Mouse (Mus musculus): ENCODE results near the gene Gas7.
A peak's percentile ranks its signal among the peaks of the same experiment; 100 is the strongest.

Gene Gas7

GRCm38 (mm10) chr11:67454874-67455526 is at the start of gene Gas7:
Gene Gas7 (plus strand): TSS chr11:67455437.
- DNase-seq (ENCODE audit: low spot score in 2 of 2): peak in 1 of 2 experiments; percentile 28

DNA sequence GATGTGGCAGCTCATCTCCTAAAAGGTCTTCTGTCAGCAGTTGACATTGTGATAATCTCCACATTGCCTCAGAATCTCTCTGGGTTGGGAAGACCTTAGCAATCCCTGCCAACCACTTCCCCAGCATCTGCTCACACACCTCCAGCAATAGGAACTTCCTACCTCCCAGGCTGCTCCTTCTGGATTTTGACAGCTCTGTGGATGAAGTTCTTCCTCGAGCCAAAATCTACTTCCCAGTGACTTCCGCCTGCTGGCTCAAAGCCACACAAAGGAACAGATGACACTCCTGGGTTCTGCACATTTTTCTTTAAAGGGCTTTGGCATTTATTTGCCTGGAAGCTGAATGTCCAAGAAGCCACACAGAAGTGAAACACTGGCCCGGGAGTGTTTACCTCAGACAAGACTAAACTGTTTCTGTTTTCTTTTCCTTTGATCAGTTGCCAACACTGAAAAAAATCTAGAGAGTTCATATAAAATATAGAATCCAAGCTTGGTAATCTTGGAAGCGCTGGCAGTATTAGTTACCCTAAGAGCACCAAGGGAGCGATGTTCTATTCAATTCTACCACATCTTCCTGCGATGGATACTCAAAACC is 40.8 kb upstream of the Gas7 start:
- peak in 1 of 2 experiments; percentile 6 for DNase-seq (ENCODE audit: low spot score in 2 of 2)

GRCm38 (mm10) chr11:67423575-67423974 is 31.7 kb upstream of the Gas7 start:
- no peak for DNase-seq (ENCODE audit: low spot score in 2 of 2)

- DNase-seq (ENCODE audit: low spot score in 2 of 2): peak in 1 of 2 experiments; percentile 9
These were observed 27.0 kb upstream of the Gas7 start for GRCm38 (mm10) chr11:67428196-67428595.

- no peak for DNase-seq (ENCODE audit: low spot score in 2 of 2)
These were observed 25.4 kb upstream of the Gas7 start for GRCm38 (mm10) chr11:67429836-67430235.

- no peak for DNase-seq (ENCODE audit: low spot score in 2 of 2)
These were observed 24.1 kb upstream of the Gas7 start for GRCm38 (mm10) chr11:67431116-67431645.

- no peak for DNase-seq (ENCODE audit: low spot score in 2 of 2)
These were observed 23.4 kb upstream of the Gas7 start for GRCm38 (mm10) chr11:67431864-67432263.

DNA sequence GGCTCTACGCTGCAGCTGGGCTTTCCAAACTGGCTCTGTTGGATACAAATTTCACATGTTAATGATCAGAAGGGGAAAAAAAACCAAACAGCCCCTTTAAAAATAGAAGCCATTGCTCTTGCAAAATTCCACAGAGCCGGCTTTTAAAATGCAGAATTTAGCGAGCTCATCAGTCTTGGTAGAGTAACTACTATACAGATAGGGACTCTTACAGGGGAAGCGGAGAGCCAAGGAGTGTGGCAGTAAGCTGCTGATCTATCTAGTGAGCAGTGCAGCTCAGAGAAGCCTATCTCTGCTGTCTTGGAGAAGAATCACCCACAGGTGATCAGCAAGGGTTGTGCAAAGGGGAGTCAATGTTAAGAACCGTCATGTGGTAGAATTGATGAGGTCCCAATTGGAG is 21.5 kb upstream of the Gas7 start:
- DNase-seq (ENCODE audit: low spot score in 2 of 2): no peak

DNA sequence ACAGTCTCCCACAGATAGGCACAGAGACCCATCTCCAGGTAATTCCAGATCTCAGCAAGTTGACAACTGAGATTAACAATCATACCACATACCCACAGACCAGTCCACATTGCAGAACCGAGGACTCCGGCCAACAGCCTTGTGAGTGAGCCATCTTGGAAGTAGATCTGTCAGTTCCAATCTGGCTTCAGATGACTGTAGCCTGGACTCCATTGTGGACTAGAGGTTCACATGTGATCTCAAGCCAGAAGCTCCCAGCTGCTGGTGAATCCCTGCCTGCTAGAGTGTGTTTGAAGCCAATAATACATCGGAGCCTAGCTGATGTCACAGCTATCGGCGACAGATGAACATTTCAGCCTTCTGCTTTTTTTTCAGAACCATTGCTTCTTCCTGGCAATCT is 16.5 kb upstream of the Gas7 start:
- DNase-seq (ENCODE audit: low spot score in 2 of 2): no peak

GRCm38 (mm10) chr11:67445058-67445825 is 10.0 kb upstream of the Gas7 start:
- DNase-seq (ENCODE audit: low spot score in 2 of 2): no peak

- no peak for DNase-seq (ENCODE audit: low spot score in 2 of 2)
These were observed 3.7 kb upstream of the Gas7 start for GRCm38 (mm10) chr11:67451525-67451924.

DNA sequence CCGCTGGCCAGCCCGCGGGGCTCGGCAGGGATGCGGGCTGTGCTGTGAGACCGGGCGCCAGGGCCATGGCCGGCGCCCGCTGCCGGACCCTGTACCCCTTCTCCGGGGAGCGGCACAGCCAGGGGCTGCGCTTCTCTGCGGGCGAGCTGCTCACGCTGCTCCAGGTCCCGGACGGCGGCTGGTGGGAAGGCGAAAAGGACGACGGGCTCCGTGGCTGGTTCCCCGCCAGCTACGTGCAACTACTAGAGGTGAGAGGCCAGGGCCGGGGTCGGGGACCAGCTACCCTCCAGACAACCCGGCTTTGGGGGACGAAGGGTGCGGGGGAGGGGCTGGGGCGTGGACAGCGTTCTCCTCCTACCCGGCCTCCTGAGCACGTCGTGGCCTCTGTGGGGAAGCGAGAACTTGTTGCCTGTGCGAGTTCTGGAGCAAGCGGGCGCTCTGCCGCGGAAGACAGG is 317 bp downstream of the Gas7 start:
- peak; percentile 22 to 29 for DNase-seq (ENCODE audit: low spot score in 2 of 2)

DNA sequence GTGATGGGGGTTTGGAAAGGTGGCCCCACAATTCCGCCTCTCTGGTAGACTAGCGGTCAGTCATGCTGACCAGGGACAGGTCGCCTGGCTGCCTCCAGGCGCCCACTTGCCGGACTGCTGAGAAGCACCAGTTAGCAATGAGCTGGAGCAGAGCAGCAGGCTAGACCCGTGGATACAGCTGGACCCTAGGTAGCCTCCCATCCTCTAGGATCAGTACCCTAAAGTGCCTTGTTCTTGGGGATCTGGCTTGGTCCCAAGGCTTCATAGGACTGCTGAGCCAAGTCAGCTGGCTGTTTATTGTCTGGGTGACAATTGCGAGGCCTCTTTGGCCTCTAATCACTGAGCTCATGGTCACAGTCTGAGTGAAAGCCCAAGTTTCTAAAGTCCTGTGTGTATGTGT is 792 bp downstream of the Gas7 start:
- no peak for DNase-seq (ENCODE audit: low spot score in 2 of 2)

GRCm38 (mm10) chr11:67458171-67458570 is 2.9 kb downstream of the Gas7 start:
- DNase-seq (ENCODE audit: low spot score in 2 of 2): no peak

DNA sequence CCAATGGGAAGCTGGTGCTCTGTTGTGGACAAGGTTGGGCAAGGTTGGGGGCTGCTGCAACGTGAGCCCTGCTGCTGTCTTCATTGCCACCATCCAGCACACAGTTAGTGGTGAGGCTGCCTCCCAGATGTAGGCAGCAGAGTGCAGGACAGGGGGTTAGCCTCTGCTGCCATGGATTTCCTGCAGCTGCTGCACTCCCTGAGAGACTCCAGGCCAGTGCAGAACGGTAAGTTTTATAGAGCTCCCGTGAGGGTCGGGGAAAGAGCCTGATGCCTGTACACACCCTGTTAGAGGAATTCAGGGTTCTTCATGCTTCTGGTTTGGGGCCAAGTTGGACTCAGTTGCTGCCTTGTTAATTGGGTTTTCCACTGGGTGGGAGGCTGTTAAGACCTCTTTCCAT is 11.9 kb downstream of the Gas7 start:
- DNase-seq (ENCODE audit: low spot score in 2 of 2): no peak

DNA sequence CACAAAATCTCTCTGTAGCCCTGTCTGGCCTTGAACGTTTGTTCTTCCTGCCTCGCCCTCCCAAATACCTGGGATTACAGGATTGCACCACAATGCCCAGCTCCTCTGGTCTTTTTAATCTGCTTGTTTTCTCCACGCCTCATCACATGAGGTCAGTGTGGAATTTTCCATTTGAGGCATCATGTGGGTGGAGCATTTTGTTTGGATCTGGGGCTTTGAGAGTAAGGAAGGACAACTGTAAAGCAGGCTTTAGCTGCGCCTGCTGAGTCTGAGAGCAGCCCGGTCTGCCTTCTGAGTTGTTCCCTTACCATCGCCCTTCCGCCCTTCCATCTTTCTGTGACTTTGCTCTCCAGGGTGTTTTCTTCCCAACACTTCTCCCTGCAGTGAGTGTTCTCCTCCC is 13.6 kb downstream of the Gas7 start:
- no peak for DNase-seq (ENCODE audit: low spot score in 2 of 2)

DNA sequence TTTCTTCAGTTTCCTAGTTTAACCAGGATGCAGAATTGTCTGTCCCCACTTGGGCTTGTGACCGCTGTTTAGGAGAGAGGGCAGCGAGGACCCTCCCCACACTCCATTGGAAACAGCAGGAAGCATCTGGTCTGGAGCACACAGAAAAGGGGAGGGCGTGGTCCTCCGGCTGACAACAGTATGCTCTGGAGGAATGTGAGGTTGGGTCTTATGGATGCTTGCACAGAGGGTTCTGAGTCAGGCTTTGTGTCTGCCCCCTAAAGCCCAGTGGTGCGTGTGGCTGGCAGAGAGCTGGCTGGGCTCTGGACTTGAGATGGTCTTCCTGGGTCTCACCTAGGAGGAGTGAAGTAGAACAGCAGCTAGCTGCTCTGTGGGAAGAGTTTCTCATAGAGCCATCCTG is 19.4 kb downstream of the Gas7 start:
- no peak for DNase-seq (ENCODE audit: low spot score in 2 of 2)

DNA sequence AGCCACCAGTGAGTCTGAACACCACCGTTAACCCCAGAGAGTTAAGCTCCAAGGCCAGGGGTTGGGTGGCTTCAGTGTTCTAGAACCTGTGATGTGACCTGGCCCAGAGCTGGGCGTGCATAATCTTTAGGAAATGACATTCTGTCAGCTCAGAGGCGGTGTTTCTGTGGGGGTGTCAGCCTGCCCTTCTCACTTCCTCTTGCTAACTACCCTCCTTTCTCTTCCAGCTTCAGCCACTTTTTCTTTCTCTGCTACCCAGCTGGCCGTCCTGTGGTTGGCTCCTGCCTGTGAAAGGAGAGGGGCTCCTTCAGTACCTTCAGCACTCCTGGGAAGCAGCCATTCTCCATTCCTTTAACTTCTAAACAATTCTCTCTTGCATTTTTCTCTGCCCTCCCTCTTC is 24.3 kb downstream of the Gas7 start:
- DNase-seq (ENCODE audit: low spot score in 2 of 2): no peak

DNA sequence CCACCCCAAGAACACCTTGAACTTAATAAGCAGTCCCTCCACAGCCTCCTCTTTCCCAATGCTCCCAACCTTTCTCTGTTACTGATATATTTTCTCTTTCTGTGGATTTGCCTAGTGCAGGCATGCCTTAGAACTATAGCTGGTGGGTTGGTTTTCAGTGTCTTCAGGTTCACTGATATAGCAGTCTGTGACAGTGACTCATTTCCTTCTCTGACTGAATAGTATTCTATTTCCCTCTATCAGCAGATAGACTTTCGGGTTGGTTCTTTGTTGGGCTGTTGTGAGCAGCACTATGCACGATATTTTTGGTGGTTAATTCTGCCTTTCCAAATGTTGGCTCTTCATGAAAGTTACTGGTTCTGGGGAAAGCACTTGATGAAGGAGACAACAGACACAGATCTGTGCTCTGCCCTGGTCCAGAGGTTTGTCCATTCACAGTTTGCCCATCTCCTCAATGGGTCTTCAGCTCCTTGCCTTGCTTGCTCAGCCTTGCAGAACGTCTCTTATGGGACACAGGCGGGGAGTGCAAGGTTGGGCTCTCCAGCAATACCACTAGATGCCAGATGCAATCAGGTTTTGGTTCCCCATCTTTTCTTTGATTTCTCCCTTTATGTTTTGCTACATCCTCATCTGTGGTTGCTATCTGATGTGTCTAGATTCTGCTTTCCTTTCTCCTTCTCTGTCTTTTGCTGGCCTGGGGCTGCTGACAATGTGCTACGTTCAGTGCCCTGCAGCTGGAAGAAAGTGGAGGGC is 25.1 kb downstream of the Gas7 start:
- no peak for DNase-seq (ENCODE audit: low spot score in 2 of 2)

DNA sequence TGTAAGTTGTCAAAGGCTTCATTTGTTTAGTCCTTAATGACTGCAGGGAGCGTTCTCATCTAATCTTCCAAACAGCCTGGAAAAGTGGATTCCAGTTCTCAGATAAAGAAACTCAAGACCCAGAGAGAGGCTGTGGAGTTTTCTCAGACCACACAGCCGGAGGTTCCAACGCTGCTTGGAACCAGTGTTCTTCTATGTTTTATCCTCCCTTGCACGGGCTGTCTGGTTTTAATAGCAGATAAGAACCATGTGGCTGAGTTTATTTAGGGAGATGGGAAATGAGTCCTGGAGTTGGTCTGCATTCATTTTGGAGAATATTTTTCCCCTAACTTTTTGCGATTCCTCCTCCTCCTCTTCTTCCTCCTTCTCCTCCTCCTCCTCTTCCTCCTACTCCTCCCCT is 26.5 kb downstream of the Gas7 start:
- DNase-seq (ENCODE audit: low spot score in 2 of 2): no peak

DNA sequence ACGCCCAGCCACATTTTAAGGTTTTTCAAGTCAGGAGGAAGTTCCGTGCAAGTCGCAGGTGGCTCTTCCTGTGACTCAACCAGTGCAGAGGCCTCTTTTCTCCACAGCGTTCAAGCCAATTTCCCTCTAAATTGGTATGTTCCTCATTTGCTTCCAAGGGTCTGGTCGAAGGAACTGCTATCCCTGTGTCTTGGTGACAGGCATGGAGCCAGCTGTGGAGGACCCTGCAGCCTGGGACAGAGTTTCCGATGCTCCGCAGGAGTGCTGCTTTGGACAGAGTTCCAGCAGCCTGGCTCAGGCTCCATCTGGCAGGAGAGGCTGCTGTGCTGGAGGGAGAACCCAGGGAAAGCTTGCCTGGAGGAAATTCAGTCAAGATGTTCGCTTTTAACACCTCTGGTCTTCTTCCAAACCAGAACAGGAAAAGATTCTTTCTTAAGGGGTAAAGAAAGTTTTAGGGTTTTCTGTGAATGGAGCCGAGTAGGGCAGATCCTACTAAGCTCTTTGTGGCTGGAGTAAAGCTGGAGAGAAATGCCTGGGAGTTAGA is 27.1 kb downstream of the Gas7 start:
- DNase-seq (ENCODE audit: low spot score in 2 of 2): peak in 1 of 2 experiments; percentile 62

- no peak for DNase-seq (ENCODE audit: low spot score in 2 of 2)
These were observed 32.9 kb downstream of the Gas7 start for GRCm38 (mm10) chr11:67488156-67488555.

All from cerebellum, postnatal 4 days (tissue).